Mouse (Mus musculus) mature B cell (primary cell): ENCODE data around the gene Vmn2r52.
"Not testable (repeated sequence)": the region's sequence is repeated elsewhere in the genome, so short reads cannot be mapped to it uniquely, and the experiment has no call there.

Experiments
- in situ Hi-C: fragments of 300-500 bp; cut with MboI; formaldehyde crosslinking; loops from 2 replicates; pipeline ENCODE4 v1.14.3; 2019

Gene Vmn2r52

GRCm38 (mm10) chr7:10176473-10176872, at the start of gene Vmn2r52:
TSS of gene Vmn2r52 (minus strand) at chr7:10176573.
- in situ Hi-C loops, result no loop called here

DNA sequence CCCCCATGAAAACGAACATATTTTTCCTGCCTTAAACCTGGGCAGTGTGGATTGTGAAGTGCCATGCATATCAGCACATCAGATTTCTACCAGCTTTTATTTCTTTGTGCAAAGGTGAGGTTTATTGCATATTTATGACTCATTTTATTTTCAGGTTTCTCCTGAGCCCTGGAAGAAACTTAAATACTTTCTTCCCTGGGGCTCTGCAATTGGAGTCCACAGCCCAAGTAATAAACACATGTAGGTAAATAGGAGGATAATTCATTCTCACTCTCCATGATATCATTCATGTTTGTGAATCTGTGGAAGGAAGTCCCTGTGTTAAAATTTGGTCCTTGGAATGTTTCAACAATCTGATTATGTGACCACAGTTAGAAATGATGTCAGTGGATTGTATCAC, 70.7 kb downstream of the Vmn2r52 start, which contains the start of gene Vmn2r51:
Gene Vmn2r51 (minus strand): TSS at position 101 of the 400 bp plus-strand sequence.
- in situ Hi-C loops, result not testable (repeated sequence)
